Mouse (Mus musculus): ENCODE measurements at regions not wholly inside any gene's neighbourhood (a gene's known extent, or its start where the extent isn't known, plus 50 kb on each side); places are given as distances from the start of the nearest gene placed in this dataset.

DNA sequence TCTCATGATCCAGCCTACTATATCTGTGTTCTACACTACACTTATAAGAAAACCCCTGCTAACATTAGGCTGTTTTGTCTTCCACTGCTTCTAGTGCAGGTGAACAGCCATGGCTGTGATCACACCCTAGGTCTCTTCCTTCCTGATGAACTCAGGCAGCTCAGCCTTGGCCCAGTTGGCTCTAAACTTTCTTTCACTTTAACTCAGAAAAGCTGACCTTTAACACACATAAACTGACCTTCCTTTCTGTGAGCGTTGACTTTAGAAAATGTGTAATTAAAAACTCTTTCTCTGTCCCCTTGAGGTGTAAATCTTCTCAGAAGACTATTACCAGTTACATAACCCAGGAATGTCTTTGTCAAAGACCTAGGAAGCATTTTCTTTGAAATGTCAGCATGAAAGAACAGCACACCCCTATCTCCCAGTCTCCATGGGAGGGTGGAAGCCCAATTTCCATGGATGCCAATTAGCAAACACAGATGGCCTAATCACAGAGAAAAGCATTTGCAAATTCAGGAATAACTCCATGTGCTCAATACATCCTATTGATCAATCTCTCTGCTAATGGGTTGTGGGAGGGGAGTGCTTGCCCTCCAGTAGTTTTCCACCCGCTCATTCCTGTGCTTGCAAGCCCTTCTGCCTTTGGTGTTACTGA lies 1098.4 kb downstream of the 9330182O14Rik start:
- TF ChIP-seq MAFK (IDR thresholded peaks at IDR 0.05; ENCODE audit: insufficient replicate concordance, low read length) = no peak
- no peak for TF ChIP-seq TBP (conservative IDR thresholded peaks at IDR 0.05; ENCODE audit: low read depth, low read length)
- Histone ChIP-seq H3K9ac (ENCODE audit: insufficient read depth, low read depth) (no peak overlapping the region), H3K79me2 (replicated peaks; ENCODE audit: control insufficient read depth, extremely low read depth, insufficient read depth, poor library complexity, severe bottlenecking) (no peaks in the 10 kb centered on the region), H3K9me3 (replicated peaks; ENCODE audit: low read length) (no peaks in the 10 kb centered on the region), H3K4me1 (ENCODE audit: control insufficient read depth in 1 of 2, insufficient read depth in 2 of 2) (peaks cover 0 to 7% of the 10 kb centered on the region in 2 experiments; a peak in 1 of 4 replicates), H3K4me2 (ENCODE audit: insufficient read depth, low read depth, poor library complexity, severe bottlenecking) (no peak overlapping the region), H3K4me3 (replicated peaks in 1 of 3; ENCODE audit: low read depth in 2 of 3, low read length in 2 of 3, poor library complexity in 1 of 3) (no peak overlapping the region), H3K27me3 (replicated peaks) (no peaks in the 10 kb centered on the region), H3K36me3 (replicated peaks in 1 of 2; ENCODE audit: control insufficient read depth in 1 of 2, insufficient read depth in 1 of 2, low read length in 1 of 2) (no peaks in the 10 kb centered on the region), H3K27ac (ENCODE audit: insufficient read depth, low read depth) (no peak overlapping the region)
- in situ Hi-C loops (cut with MboI; ENCODE audit: low pct_ligation_motif_present, low pct_unique_long_range_greater_than_20kb, low sequenced_read_pairs) (no loop called here), dilution Hi-C loops (cut with MboI; ENCODE audit: extremely low pct_ligation_motif_present, extremely low pct_unique_long_range_greater_than_20kb, low sequenced_read_pairs) (no loop called here)
- no peak for DNase-seq (ENCODE audit: extremely low read depth)
